Comparison of ENCODE assay signal across 8 mouse cellular contexts in genomic region chr5:33431173-33432005, GRCm38 (mm10). TPM values are rescaled to one million over a fixed set of nuclear protein-coding genes. Genes with fewer than 3 reads are reported as not detected.
DNase-seq lines count a peak whose midpoint lies in the region; ATAC-seq and TF ChIP-seq lines count a peak whose summit lies in the region.

No protein-coding gene starts in this region.

- no peak overlapping the region for H3K9ac ChIP-seq in liver, embryonic 11.5 days (ENCODE audit: low read depth, low read length)

- peak overlapping the region; percentile 38 for H3K4me2 ChIP-seq in liver, embryonic 11.5 days

- H3K27me3 ChIP-seq in liver, embryonic 11.5 days (replicated peaks; ENCODE audit: control insufficient read depth, insufficient read depth, low read length), result peaks cover 97% of the 10 kb centered on the region
- peaks cover 100% of the 10 kb centered on the region for H3K27me3 ChIP-seq in forebrain, embryonic 10.5 days (ENCODE audit: poor library complexity, severe bottlenecking)
- H3K27me3 ChIP-seq in limb, embryonic 10.5 days (ENCODE audit: low read depth, poor library complexity, severe bottlenecking), result peaks cover 100% of the 10 kb centered on the region
- H3K27me3 ChIP-seq in small intestine, adult 2 months (ENCODE audit: control insufficient read depth, insufficient read depth, low read length), result peaks cover 65% of the 10 kb centered on the region

- H3K27ac ChIP-seq in liver, embryonic 11.5 days (ENCODE audit: low read depth, low read length), result no peak overlapping the region
- no peak overlapping the region for H3K27ac ChIP-seq in forebrain, embryonic 10.5 days
- no peak overlapping the region for H3K27ac ChIP-seq in limb, embryonic 10.5 days
- H3K27ac ChIP-seq in small intestine, adult 2 months (ENCODE audit: insufficient read depth, low read depth, low read length), result no peak overlapping the region

- H3K9me3 ChIP-seq in liver, embryonic 11.5 days (ENCODE audit: control insufficient read depth, low read length), result no peaks in the 10 kb centered on the region
- H3K9me3 ChIP-seq in forebrain, embryonic 10.5 days, result no peaks in the 10 kb centered on the region
- no peaks in the 10 kb centered on the region for H3K9me3 ChIP-seq in limb, embryonic 10.5 days (replicated peaks)

- TF ChIP-seq POLR2A in small intestine, adult 2 months (IDR thresholded peaks at IDR 0.05; ENCODE audit: low read depth, low read length), result no peak

- 1% methylated on average over 77 of the region's 77 CpGs for WGBS in liver, embryonic 11.5 days
- WGBS in forebrain, embryonic 10.5 days, result under 1% methylated on average over 77 of the region's 77 CpGs
- WGBS in limb, embryonic 10.5 days, result under 1% methylated on average over 77 of the region's 77 CpGs
- 3% methylated on average over 77 of the region's 77 CpGs for WGBS in small intestine, adult 2 months

- H3K36me3 ChIP-seq in liver, embryonic 11.5 days (ENCODE audit: control insufficient read depth, insufficient read depth, low read length), result no peaks in the 10 kb centered on the region
- H3K36me3 ChIP-seq in forebrain, embryonic 10.5 days (replicated peaks), result no peaks in the 10 kb centered on the region
- H3K36me3 ChIP-seq in limb, embryonic 10.5 days, result no peaks in the 10 kb centered on the region
- no peaks in the 10 kb centered on the region for H3K36me3 ChIP-seq in small intestine, adult 2 months (ENCODE audit: control insufficient read depth, insufficient read depth, low read length)

- peaks cover 10% of the 10 kb centered on the region; the same call in 1 of the 2 replicates for H3K4me1 ChIP-seq in liver, embryonic 11.5 days (replicated peaks; ENCODE audit: control insufficient read depth, insufficient read depth, low read length)
- H3K4me1 ChIP-seq in forebrain, embryonic 10.5 days, result peaks cover 53% of the 10 kb centered on the region
- peaks cover 50% of the 10 kb centered on the region for H3K4me1 ChIP-seq in limb, embryonic 10.5 days
- H3K4me1 ChIP-seq in small intestine, adult 2 months (ENCODE audit: control insufficient read depth, insufficient read depth, insufficient read length, low read length), result no peaks in the 10 kb centered on the region

- no peak for DNase-seq in liver, embryonic 11.5 days (ENCODE audit: low spot score)
- no peak for DNase-seq in liver
- DNase-seq in forebrain, embryonic 10.5 days (ENCODE audit: extremely low spot score, low spot score), result peak; percentile 40
- peak; percentile 42 for DNase-seq in limb, embryonic 10.5 days (ENCODE audit: low spot score)
- no peak for DNase-seq in retina, embryonic 14.5 days (ENCODE audit: low spot score)
- no peak for DNase-seq in kidney, adult 11 months

- no peak for ATAC-seq in liver, embryonic 11.5 days (replicated peaks; ENCODE audit: low FRiP score)
- ATAC-seq in activated CD4-positive, CD25-positive, alpha-beta regulatory T cell, adult 4 months, result no peak

- H3K4me3 ChIP-seq in liver, embryonic 11.5 days (ENCODE audit: low read depth, low read length), result peak overlapping the region; percentile 20; the same call in 1 of the 2 replicates
- H3K4me3 ChIP-seq in forebrain, embryonic 10.5 days, result peak overlapping the region; percentile 42
- H3K4me3 ChIP-seq in limb, embryonic 10.5 days, result peak overlapping the region; percentile 37
- H3K4me3 ChIP-seq in small intestine, adult 2 months (ENCODE audit: low read depth, low read length), result peak overlapping the region; percentile 0; the same call in 1 of the 2 replicates

- no peak for TF ChIP-seq CTCF in small intestine, adult 2 months (IDR thresholded peaks at IDR 0.05; ENCODE audit: extremely low read depth, insufficient read length, insufficient replicate concordance, low read depth, low read length)

RNA-seq across cellular contexts. Expression of gene Nkx1-1, which starts 2.4 kb away (rescaled TPM):
- not detected in 2 replicates for polyA plus RNA-seq in liver, embryonic 11.5 days (2014; fragmentation: Nextera tagmentation; extraction: Ambion mirVana)
- polyA plus RNA-seq in forebrain, embryonic 10.5 days (2016; fragmentation: Nextera tagmentation; extraction: Ambion mirVana), result not detected in 2 replicates
- not detected in 2 replicates for polyA plus RNA-seq in limb, embryonic 10.5 days (2016; fragmentation: Nextera tagmentation; extraction: Ambion mirVana)
- not detected in 2 replicates for polyA plus RNA-seq in small intestine, adult 2 months (2012; rRNA removed)
- not detected for polyA plus RNA-seq in activated CD4-positive, CD25-positive, alpha-beta regulatory T cell, adult 4 months (2017; shearing (Covaris generic))

RNA-seq across cellular contexts. Expression of gene Uvssa, which starts 53.0 kb away (rescaled TPM):
- polyA plus RNA-seq in liver, embryonic 11.5 days (2014; fragmentation: Nextera tagmentation; extraction: Ambion mirVana), result 4.9 and 5.6 TPM in 2 replicates
- 6.6 and 7.0 TPM in 2 replicates for polyA plus RNA-seq in forebrain, embryonic 10.5 days (2016; fragmentation: Nextera tagmentation; extraction: Ambion mirVana)
- 6.0 and 8.6 TPM in 2 replicates for polyA plus RNA-seq in limb, embryonic 10.5 days (2016; fragmentation: Nextera tagmentation; extraction: Ambion mirVana)
- polyA plus RNA-seq in small intestine, adult 2 months (2012; rRNA removed), result 1.2 and 2.3 TPM in 2 replicates
- 10 to 100 TPM; 15.5 to 20.3 TPM for polyA plus RNA-seq in activated CD4-positive, CD25-positive, alpha-beta regulatory T cell, adult 4 months (2017; shearing (Covaris generic))

Comparison
In these comparisons a context has a peak if more than half of its experiments do, and no peak if none do; other contexts are left out.
1. DNase-seq: peak in forebrain, embryonic 10.5 days (single experiment) and limb, embryonic 10.5 days (single experiment); none in liver, embryonic 11.5 days (single experiment), liver (single experiment), retina, embryonic 14.5 days (single experiment) and kidney, adult 11 months (single experiment).
2. Peak in every context shown above with its lines, with median percentiles within 50 percentile points of each other: H3K4me3 ChIP-seq.